Mouse (Mus musculus) adrenal gland, postnatal 36 days (tissue): Measurements from ENCODE around the gene Akr1c18. TPM values are rescaled to one million over a fixed set of nuclear protein-coding genes. Genes with fewer than 3 reads are reported as not detected.
A peak's percentile ranks its signal among the peaks of the same experiment; 100 is the strongest.

Source experiments
- DNase-seq, 2 experiments: peaks; one replicate each; pipeline ENCODE4 v3.0.0; 2021; ENCODE audit warnings: mixed read lengths in 1 of 2
- total RNA-seq, 2 experiments: library from RNA; stranded (reverse); gene quantifications; 2 replicates each; pipeline ENCODE4 v1.2.3; 2021

Gene Akr1c18
- total RNA-seq, 2 experiments from 2014 or later: 5.3 to 6,001 TPM

DNA sequence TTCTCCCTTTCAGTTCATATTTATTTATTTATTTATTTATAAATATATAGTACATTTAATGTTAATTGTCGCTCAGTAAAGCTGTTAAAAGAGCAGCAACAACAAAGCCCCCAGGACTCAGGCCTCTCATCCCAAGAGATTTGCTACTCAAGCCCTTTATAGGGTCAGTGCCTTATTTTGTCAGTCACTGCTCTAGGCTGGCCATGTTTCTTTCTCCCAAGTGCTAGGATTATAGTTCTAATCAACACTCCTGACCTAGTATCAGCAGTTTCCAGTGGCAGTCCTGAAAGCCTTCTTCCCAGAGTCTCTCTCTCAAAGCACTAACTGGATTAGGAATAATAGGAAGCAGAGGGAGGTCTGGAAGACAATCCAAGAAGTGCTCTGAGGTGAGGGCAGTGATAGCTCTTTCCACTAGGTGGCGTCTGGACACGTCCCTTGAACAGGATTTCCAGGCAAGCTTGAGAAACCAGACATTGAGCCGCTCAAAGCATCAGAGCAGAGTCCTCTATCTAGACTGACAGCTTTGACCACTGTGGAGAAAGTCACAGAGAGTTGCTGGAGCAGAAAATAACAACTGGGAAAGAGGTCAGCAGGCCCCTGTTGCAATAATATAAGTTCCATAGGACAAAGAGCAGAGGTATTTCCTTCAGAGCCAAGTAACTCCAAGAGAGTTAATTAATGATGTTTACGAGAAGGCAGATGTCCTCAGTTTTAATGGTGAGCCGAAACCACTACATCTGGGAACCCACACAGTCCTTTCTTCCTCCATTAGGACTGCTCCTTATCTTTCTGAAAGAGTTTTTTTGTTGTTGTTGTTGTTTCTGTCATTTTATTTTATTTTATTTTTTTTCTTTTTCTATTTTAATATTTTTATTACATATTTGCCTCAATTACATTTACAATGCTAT is 39.9 kb downstream of the Akr1c18 start:
- DNase-seq: peak; percentile 64 to 65

- DNase-seq: no peak
Observed at GRCm38 (mm10) chr13:4102721-4103120, 47.7 kb downstream of the Akr1c18 start.

GRCm38 (mm10) chr13:4101691-4102090 is 48.8 kb downstream of the Akr1c18 start:
- DNase-seq: no peak

Other genes with a start within 250 kb of the Akr1c18 start
- gene Net1, start 232.4 kb downstream of the Akr1c18 start, total RNA-seq: 100 to 1,000 TPM; 163 to 196 TPM
- gene Tubal3, start 232.4 kb downstream of the Akr1c18 start, total RNA-seq: not detected
- gene Ucn3, start 205.3 kb downstream of the Akr1c18 start, total RNA-seq: not detected
- gene Akr1c14, start 101.6 kb downstream of the Akr1c18 start, total RNA-seq: under 1 TPM; 0.89 TPM
- gene Akr1c13, start 40.5 kb upstream of the Akr1c18 start, total RNA-seq: 10 to 100 TPM in 1 of 2 experiments, 1 to 10 TPM in 1; 8.8 to 40.6 TPM
- under 1 TPM; 0.23 to 0.76 TPM for gene Akr1c19, start 78.0 kb upstream of the Akr1c18 start, total RNA-seq
- gene Akr1c12, start 128.8 kb upstream of the Akr1c18 start, total RNA-seq: under 1 TPM; 0.26 to 0.59 TPM